Mouse (Mus musculus) CH12.LX (cell line): ENCODE results near the gene Cenpb. TPM values are rescaled to one million over a fixed set of nuclear protein-coding genes. Genes with fewer than 3 reads are reported as not detected.

Source experiments
- DNase-seq: peaks from one replicate; pipeline ENCODE4 v3.0.0-alpha.2; 2013; ENCODE audit errors: extremely low read depth
- H3K27ac ChIP-seq: 2 replicates; pipeline ENCODE4 v1.5.1; 2012; ENCODE audit warnings: low read depth, mild to moderate bottlenecking, control low read depth, moderate library complexity; ENCODE audit not compliant: insufficient read depth
- H3K27me3 ChIP-seq: replicated peaks from 2 replicates; pipeline ENCODE3; 2012; ENCODE audit warnings: inconsistent platforms
- H3K36me3 ChIP-seq, 2 experiments: replicated peaks in 1 of 2; 2 replicates each; pipeline versions ENCODE3 to v1.6.1; 2012; ENCODE audit warnings: inconsistent platforms in 1 of 2, low read length in 1 of 2, mild to moderate bottlenecking in 1 of 2, mixed read lengths in 1 of 2, moderate library complexity in 1 of 2; ENCODE audit not compliant: control insufficient read depth in 1 of 2, insufficient read depth in 1 of 2
- H3K4me1 ChIP-seq, 2 experiments: 2 replicates each; pipeline ENCODE4 v1.6.1; 2012; ENCODE audit warnings: inconsistent platforms in 1 of 2, moderate library complexity in 1 of 2; ENCODE audit not compliant: insufficient read depth in 2 of 2, control insufficient read depth in 1 of 2
- H3K4me2 ChIP-seq: 2 replicates; pipeline ENCODE4 v1.6.1; 2012; ENCODE audit warnings: low read depth, mild to moderate bottlenecking, control low read depth; ENCODE audit not compliant: poor library complexity, insufficient read depth, severe bottlenecking
- H3K4me3 ChIP-seq, 3 experiments: fragments of 150-350 bp in 1 of 3; sonication (generic) in 1 of 3; replicated peaks in 1 of 3; 2 replicates each; pipeline versions ENCODE3 to v1.5.1; 2011 to 2012; ENCODE audit warnings: low read depth in 2 of 3, low read length in 2 of 3, mild to moderate bottlenecking in 2 of 3, moderate library complexity in 2 of 3, control low read depth in 1 of 3, improper control_type of control experiment in 1 of 3, inconsistent platforms in 1 of 3, mixed read lengths in 1 of 3; ENCODE audit not compliant: poor library complexity in 1 of 3
- H3K79me2 ChIP-seq: replicated peaks from 2 replicates; pipeline ENCODE4 v1.6.1; 2012; ENCODE audit warnings: mild to moderate bottlenecking, moderate library complexity; ENCODE audit not compliant: control insufficient read depth, poor library complexity, insufficient read depth, severe bottlenecking; ENCODE audit errors: extremely low read depth
- H3K9ac ChIP-seq: 2 replicates; pipeline ENCODE4 v1.6.1; 2012; ENCODE audit warnings: low read depth, mild to moderate bottlenecking, control low read depth, moderate library complexity; ENCODE audit not compliant: insufficient read depth
- H3K9me3 ChIP-seq: replicated peaks from 2 replicates; pipeline ENCODE3; 2012; ENCODE audit warnings: low read length, inconsistent platforms, mixed read lengths
- BHLHE40 ChIP-seq: IDR thresholded peaks from 2 replicates; pipeline ENCODE4 v1.6.1; 2011; ENCODE audit warnings: mild to moderate bottlenecking, low read depth, low read length, improper control_type of control experiment
- E2F4 ChIP-seq: IDR thresholded peaks from 2 replicates; pipeline ENCODE4 v1.6.1; 2011; ENCODE audit warnings: low read depth, low read length, improper control_type of control experiment; ENCODE audit not compliant: insufficient replicate concordance
- ELF1 ChIP-seq: IDR thresholded peaks from 2 replicates; pipeline ENCODE4 v1.6.1; 2014; ENCODE audit warnings: low read depth, mild to moderate bottlenecking, inconsistent platforms, low read length, improper control_type of control experiment
- ETS1 ChIP-seq: conservative IDR thresholded peaks from 2 replicates; pipeline ENCODE4 v1.6.1; 2012; ENCODE audit warnings: low read depth, mild to moderate bottlenecking, inconsistent platforms, low read length, improper control_type of control experiment, moderate library complexity
- GABPA ChIP-seq: IDR thresholded peaks from 2 replicates; pipeline ENCODE4 v1.6.1; 2012; ENCODE audit warnings: low read depth, low read length, improper control_type of control experiment, inconsistent platforms; ENCODE audit not compliant: insufficient replicate concordance
- HCFC1 ChIP-seq: IDR thresholded peaks from 2 replicates; pipeline ENCODE4 v1.6.1; 2012; ENCODE audit warnings: low read depth, mild to moderate bottlenecking, inconsistent platforms, low read length, improper control_type of control experiment
- IRF4 ChIP-seq: IDR thresholded peaks from 2 replicates; pipeline ENCODE4 v1.6.1; 2014; ENCODE audit warnings: low read depth, mild to moderate bottlenecking, inconsistent platforms, low read length, improper control_type of control experiment
- MAFK ChIP-seq: IDR thresholded peaks from 2 replicates; pipeline ENCODE4 v1.6.1; 2011; ENCODE audit warnings: low read length, improper control_type of control experiment; ENCODE audit not compliant: insufficient replicate concordance
- MAX ChIP-seq: IDR thresholded peaks from 2 replicates; pipeline ENCODE4 v1.6.1; 2011; ENCODE audit warnings: low read length, improper control_type of control experiment
- MEF2A ChIP-seq: IDR thresholded peaks from 2 replicates; pipeline ENCODE4 v1.6.1; 2014; ENCODE audit warnings: low read depth, mild to moderate bottlenecking, inconsistent platforms, low read length, improper control_type of control experiment, borderline replicate concordance
- MXI1 ChIP-seq: IDR thresholded peaks from 2 replicates; pipeline ENCODE4 v1.6.1; 2011; ENCODE audit warnings: mild to moderate bottlenecking, low read depth, low read length, improper control_type of control experiment
- PAX5 ChIP-seq: IDR thresholded peaks from 2 replicates; pipeline ENCODE4 v1.6.1; 2012; ENCODE audit warnings: low read length, inconsistent platforms, mixed read lengths
- POLR2A ChIP-seq: IDR thresholded peaks from 2 replicates; pipeline ENCODE4 v1.6.1; 2011; ENCODE audit warnings: low read depth, mild to moderate bottlenecking, improper control_type of control experiment, low read length
- RAD21 ChIP-seq: IDR thresholded peaks from 2 replicates; pipeline ENCODE4 v1.6.1; 2011; ENCODE audit warnings: low read depth, mild to moderate bottlenecking, low read length, improper control_type of control experiment, moderate library complexity
- RCOR1 ChIP-seq: conservative IDR thresholded peaks from 2 replicates; pipeline ENCODE4 v1.6.1; 2012; ENCODE audit warnings: low read depth, mild to moderate bottlenecking, inconsistent platforms, low read length, improper control_type of control experiment
- USF1 ChIP-seq: IDR thresholded peaks from 2 replicates; pipeline ENCODE4 v1.6.1; 2014; ENCODE audit warnings: low read depth, mild to moderate bottlenecking, inconsistent platforms, low read length, improper control_type of control experiment
- USF2 ChIP-seq: conservative IDR thresholded peaks from 2 replicates; pipeline ENCODE4 v1.6.1; 2011; ENCODE audit warnings: low read depth, low read length, improper control_type of control experiment
- ZC3H11A ChIP-seq: IDR thresholded peaks from 2 replicates; pipeline ENCODE4 v1.6.1; 2012; ENCODE audit warnings: low read depth, mild to moderate bottlenecking, inconsistent platforms, low read length, improper control_type of control experiment
- ZMIZ1 ChIP-seq: IDR thresholded peaks from 2 replicates; pipeline ENCODE4 v1.6.1; 2012; ENCODE audit warnings: low read depth, mild to moderate bottlenecking, inconsistent platforms, low read length, improper control_type of control experiment
- dilution Hi-C: fragments of 300-500 bp; cut with MboI; formaldehyde crosslinking; loops from 2 replicates; pipeline ENCODE4 v1.14.3; 2020; ENCODE audit warnings: low sequenced_read_pairs; ENCODE audit not compliant: extremely low pct_unique_long_range_greater_than_20kb, extremely low pct_ligation_motif_present
- in situ Hi-C: fragments of 300-500 bp; cut with MboI; formaldehyde crosslinking; loops from 3 replicates; pipeline ENCODE4 v1.14.3; 2019; ENCODE audit warnings: low sequenced_read_pairs, low pct_ligation_motif_present, low pct_unique_long_range_greater_than_20kb, mixed read lengths
- polyA plus RNA-seq: library from polyadenylated mRNA; unstranded; fragments of >175 nt; gene quantifications from 2 replicates; pipeline ENCODE4 v1.2.1, GENCODE M21; 2012; ENCODE audit warnings: low read depth; ENCODE audit not compliant: insufficient read length
- total RNA-seq, 2 experiments: library from RNA; depleted of rRNA; stranded (reverse); fragments of 300-350 nt in 1 of 2; fragments of >200 nt in 1 of 2; gene quantifications; 2 replicates each; pipeline ENCODE4 v1.2.3; 2012 to 2014

Cenpb gene
- total and polyA plus RNA-seq, 3 experiments: 18.1 to 26.6 (median 24.4) TPM

- peaks cover 30 to 84% of the 10 kb centered on the region in 2 experiments for H3K36me3 ChIP-seq
- H3K9ac ChIP-seq: no peak overlapping the region
- H3K4me2 ChIP-seq: no peak overlapping the region
- in situ Hi-C loops: no loop called here
- no peaks in the 10 kb centered on the region for H3K79me2 ChIP-seq
- H3K4me1 ChIP-seq: peaks cover 16 to 54% of the 10 kb centered on the region in 2 experiments
- dilution Hi-C loops: no loop called here
- H3K27me3 ChIP-seq: no peaks in the 10 kb centered on the region
- H3K4me3 ChIP-seq: no peak overlapping the region
- TF ChIP-seq GABPA (no peak), MAX (no peak), RAD21 (no peak), MAFK (no peak), ETS1 (no peak), RCOR1 (no peak), USF1 (no peak), ZC3H11A (no peak), MEF2A (no peak), E2F4 (no peak), POLR2A (no peak), BHLHE40 (no peak), IRF4 (no peak), PAX5 (no peak)
- no peak for DNase-seq
- H3K9me3 ChIP-seq: peaks cover 20% of the 10 kb centered on the region
- H3K27ac ChIP-seq: no peak overlapping the region; the same call in 1 of the 2 replicates
Measured at GRCm38 (mm10) chr2:131196606-131197316, 16.9 kb upstream of the Cenpb start.

- Histone ChIP-seq H3K4me1 (peaks cover 26 to 74% of the 10 kb centered on the region in 2 experiments), H3K36me3 (peaks cover 23 to 45% of the 10 kb centered on the region in 2 experiments), H3K79me2 (no peaks in the 10 kb centered on the region), H3K27ac (peak overlapping the region; percentile 72), H3K9me3 (no peaks in the 10 kb centered on the region), H3K27me3 (no peaks in the 10 kb centered on the region), H3K9ac (no peak overlapping the region), H3K4me3 (no peak overlapping the region), H3K4me2 (peak overlapping the region; percentile 51; the same call in 1 of the 2 replicates)
- dilution Hi-C loops: no loop called here
- TF ChIP-seq ELF1: 0 out of 2 replicates have a peak, but pooled peaks have one; percentile 9
- 0 out of 2 replicates have a peak, but pooled peaks have one; percentile 12 for TF ChIP-seq BHLHE40
- no peak for TF ChIP-seq MEF2A
- TF ChIP-seq MXI1: 0 out of 2 replicates have a peak, but pooled peaks have one; percentile 13
- no peak for TF ChIP-seq USF2
- peak; percentile 25; the same call in 1 of the 2 replicates for TF ChIP-seq HCFC1
- 0 out of 2 replicates have a peak, but pooled peaks have one; percentile 25 for TF ChIP-seq MAX
- 0 out of 2 replicates have a peak, but pooled peaks have one; percentile 47 for TF ChIP-seq RCOR1
- TF ChIP-seq ZMIZ1: 0 out of 2 replicates have a peak, but pooled peaks have one; percentile 27
- TF ChIP-seq USF1: no peak
- DNase-seq: no peak
- in situ Hi-C loops: no loop called here
Measured at GRCm38 (mm10) chr2:131191005-131191390, 11.1 kb upstream of the Cenpb start.
